Mouse (Mus musculus) left cerebral cortex, postnatal 14 days (tissue): ENCODE results near the gene Gm19426. TPM values are rescaled to one million over a fixed set of nuclear protein-coding genes. Genes with fewer than 3 reads are reported as not detected.

Experiments
- microRNA-seq, 2 experiments: library from miRNA; unstranded; fragments of <30 nt; microRNA quantifications; one replicate each; pipeline ENCODE4 v1.2.0; 2022
- total RNA-seq, 2 experiments: library from RNA; stranded (reverse); gene quantifications; 2 replicates each; pipeline ENCODE4 v1.2.3; 2021

Gene Gm19426
- total RNA-seq, 2 experiments from 2014 or later = 1.6 to 2.0 TPM

Small RNAs within 50 kb of the gene (microRNA-seq; reads per million reads assigned to microRNA genes)
- 4,708 to 4,874 reads per million in 2 experiments for gene Mir130a

Other genes with a start within 250 kb of the Gm19426 start
- 10 to 100 TPM; 65.6 to 76.0 TPM for gene Ctnnd1, start 92.9 kb downstream of the Gm19426 start, total RNA-seq
- not detected for gene Btbd18, start 84.6 kb downstream of the Gm19426 start, total RNA-seq
- gene Selenoh, start 72.9 kb downstream of the Gm19426 start, total RNA-seq = 10 to 100 TPM; 47.2 to 54.1 TPM
- 1 to 10 TPM; 1.8 to 3.5 TPM for gene Gm28635, start 65.6 kb downstream of the Gm19426 start, total RNA-seq
- gene Med19, start 65.3 kb downstream of the Gm19426 start, total RNA-seq = 10 to 100 TPM; 30.3 to 32.3 TPM
- gene Tmx2, start 64.5 kb downstream of the Gm19426 start, total RNA-seq = 100 to 1,000 TPM; 209 to 211 TPM
- gene Zdhhc5, start 28.5 kb downstream of the Gm19426 start, total RNA-seq = 10 to 100 TPM; 41.6 to 42.9 TPM
- gene Clp1, start 16.3 kb downstream of the Gm19426 start, total RNA-seq = 1 to 10 TPM; 7.5 to 8.3 TPM
- gene Ypel4, start 9.6 kb downstream of the Gm19426 start, total RNA-seq = 10 to 100 TPM; 40.1 to 41.0 TPM
- 1 to 10 TPM; 5.9 to 6.8 TPM for gene Serping1, start 31.8 kb upstream of the Gm19426 start, total RNA-seq
- 1 to 10 TPM; 5.1 to 6.0 TPM for gene Ube2l6, start 55.2 kb upstream of the Gm19426 start, total RNA-seq
- gene Smtnl1, start 79.0 kb upstream of the Gm19426 start, total RNA-seq = not detected
- gene Timm10, start 83.3 kb upstream of the Gm19426 start, total RNA-seq = 10 to 100 TPM; 59.7 to 63.5 TPM
- gene Slc43a1, start 95.2 kb upstream of the Gm19426 start, total RNA-seq = under 1 TPM; 0.15 to 0.24 TPM
- gene Rtn4rl2, start 143.1 kb upstream of the Gm19426 start, total RNA-seq = 10 to 100 TPM; 92.2 to 95.0 TPM
- gene Slc43a3, start 192.9 kb upstream of the Gm19426 start, total RNA-seq = 1 to 10 TPM in 1 of 2 experiments, under 1 TPM in 1; 0.99 to 1.1 TPM
- not detected for gene Prg2, start 236.8 kb upstream of the Gm19426 start, total RNA-seq
- gene Prg3, start 244.6 kb upstream of the Gm19426 start, total RNA-seq = not detected